Mouse (Mus musculus) small intestine, adult 2 months (tissue): ENCODE results near the gene Ldlr. TPM values are rescaled to one million over a fixed set of nuclear protein-coding genes. Genes with fewer than 3 reads are reported as not detected.
A peak's percentile ranks its signal among the peaks of the same experiment; 100 is the strongest.
"Not testable (repeated sequence)": the region's sequence is repeated elsewhere in the genome, so short reads cannot be mapped to it uniquely, and the experiment has no call there.

ENCODE experiments used
- H3K27ac ChIP-seq: fragments of 200-500 bp; 2 replicates; pipeline ENCODE4 v1.5.1; 2012; ENCODE audit warnings: low read depth, low read length, control low read depth, inconsistent platforms; ENCODE audit not compliant: insufficient read depth
- H3K27me3 ChIP-seq: fragments of 200-500 bp; 2 replicates; pipeline ENCODE4 v1.6.1; 2012; ENCODE audit warnings: mild to moderate bottlenecking, moderate library complexity, low read length, inconsistent platforms; ENCODE audit not compliant: control insufficient read depth, insufficient read depth
- H3K36me3 ChIP-seq: fragments of 200-500 bp; 2 replicates; pipeline ENCODE4 v1.6.1; 2012; ENCODE audit warnings: mild to moderate bottlenecking, low read length, control low read depth, inconsistent platforms; ENCODE audit not compliant: control insufficient read depth, insufficient read depth
- H3K4me1 ChIP-seq: fragments of 200-500 bp; 2 replicates; pipeline ENCODE4 v1.6.1; 2012; ENCODE audit warnings: low read length, inconsistent platforms, mixed read lengths; ENCODE audit not compliant: control insufficient read depth, insufficient read depth, insufficient read length
- H3K4me3 ChIP-seq: fragments of 200-500 bp; 2 replicates; pipeline ENCODE4 v1.5.1; 2012; ENCODE audit warnings: low read depth, mild to moderate bottlenecking, control low read depth, inconsistent platforms, low read length, moderate library complexity
- CTCF ChIP-seq: fragments of 200-500 bp; IDR thresholded peaks from 2 replicates; pipeline ENCODE4 v1.5.1; 2012; ENCODE audit warnings: low read depth, mild to moderate bottlenecking, control low read depth, inconsistent platforms, low read length, moderate library complexity, mixed read lengths; ENCODE audit not compliant: insufficient replicate concordance, insufficient read length; ENCODE audit errors: extremely low read depth
- POLR2A ChIP-seq: fragments of 200-500 bp; IDR thresholded peaks from 2 replicates; pipeline ENCODE4 v1.6.1; 2012; ENCODE audit warnings: low read depth, mild to moderate bottlenecking, control low read depth, inconsistent platforms, low read length, moderate library complexity
- WGBS: fragments of 180-500 bp; shearing (Covaris S2); methylation state at CpG from one replicate; pipeline ENCODE4 v1.1.7; 2018; 5-methylcytosine and 5-hydroxymethylcytosine counted together
- polyA plus RNA-seq: library from polyadenylated mRNA; depleted of rRNA; stranded (reverse); fragments of >200 nt; gene quantifications from 2 replicates; pipeline ENCODE4 v1.2.3, GENCODE M21; 2012

Ldlr gene
- polyA plus RNA-seq, 1 experiment = 58.9 TPM

DNA sequence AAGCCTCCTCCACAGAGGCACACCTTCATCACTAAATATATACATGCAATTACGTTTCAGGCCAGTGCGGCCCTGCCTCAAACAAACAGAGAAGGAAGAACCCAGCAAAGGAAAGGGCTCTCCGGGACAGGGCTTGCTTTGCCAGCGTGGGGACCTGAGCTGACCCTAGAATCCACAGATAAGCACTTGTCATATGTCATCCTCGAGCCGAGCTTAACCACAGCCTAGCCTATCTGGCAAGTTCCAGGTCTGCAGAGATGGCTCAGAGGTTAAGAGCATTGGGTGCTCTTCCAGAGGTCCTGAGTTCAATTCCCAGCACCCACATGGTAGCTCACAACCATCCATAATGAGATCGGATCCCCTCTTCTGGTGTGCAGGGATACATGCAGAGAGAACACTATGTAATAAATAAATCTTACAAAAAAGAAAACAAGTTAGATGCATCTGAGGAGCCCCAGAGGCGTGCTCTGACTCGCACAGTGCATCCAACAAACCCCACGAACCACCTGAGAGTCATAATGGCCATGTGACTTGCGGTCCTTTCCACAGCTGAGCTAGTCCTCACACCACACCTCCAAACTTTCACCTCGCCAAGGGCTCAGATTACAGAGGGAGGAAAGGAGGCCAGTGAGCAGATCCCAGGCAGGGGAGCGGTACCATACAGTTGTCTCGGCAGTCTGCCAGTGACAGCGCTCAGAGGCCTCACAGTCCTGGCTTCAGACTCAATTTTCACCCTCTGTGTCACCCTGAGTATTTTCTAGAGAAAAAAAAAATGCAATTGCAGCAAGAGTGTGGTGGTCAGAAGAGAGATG lies 58.6 kb downstream of the Ldlr start:
- Histone ChIP-seq H3K27me3 (no peaks in the 10 kb centered on the region), H3K36me3 (no peaks in the 10 kb centered on the region), H3K27ac (no peak overlapping the region), H3K4me3 (no peak overlapping the region), H3K4me1 (peaks cover 6% of the 10 kb centered on the region; the same call in 1 of the 2 replicates)
- TF ChIP-seq POLR2A (no peak), CTCF (no peak)
- 70% methylated on average over 15 of the region's 15 CpGs for WGBS

DNA sequence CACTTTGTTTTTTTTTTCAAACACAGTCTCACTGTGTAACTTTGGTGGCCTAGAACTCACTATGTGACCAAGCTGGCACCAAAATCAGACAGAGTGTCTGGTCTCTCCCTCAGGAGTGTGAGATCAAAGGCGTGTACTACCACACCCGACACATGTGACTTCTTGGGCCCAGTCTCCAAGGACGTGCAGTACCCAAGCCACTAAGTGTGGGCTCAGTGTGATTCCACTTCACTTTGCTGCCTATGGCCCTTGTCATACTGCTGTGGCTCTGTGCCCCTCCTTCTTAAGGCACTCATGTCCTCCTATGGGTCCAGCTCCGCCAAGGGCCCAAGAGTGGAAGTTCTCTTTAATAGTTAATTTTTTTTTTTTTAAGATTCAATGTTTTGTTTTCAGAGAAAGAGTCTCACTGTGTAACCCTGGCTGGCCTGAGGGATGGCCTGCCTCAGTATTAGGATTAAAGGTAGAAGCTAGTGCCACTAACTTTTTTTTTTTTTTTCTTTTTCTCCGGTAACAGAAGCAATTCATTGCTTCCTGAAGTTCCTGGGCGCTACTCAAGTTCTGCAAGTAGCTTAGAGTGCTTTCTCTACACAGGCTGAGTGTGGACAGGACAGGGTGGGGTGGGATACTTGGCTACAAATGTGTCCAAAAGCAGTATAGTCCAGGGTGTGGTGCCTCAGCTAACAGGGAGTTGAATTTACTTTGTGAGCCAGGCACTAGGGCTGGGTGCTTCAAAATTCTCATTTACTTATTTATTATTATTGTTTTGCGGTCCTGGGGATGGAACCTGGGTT lies 61.4 kb downstream of the Ldlr start:
- no peak overlapping the region for H3K4me3 ChIP-seq
- no peak overlapping the region for H3K27ac ChIP-seq
- 51% methylated on average over 7 of the region's 7 CpGs for WGBS
- H3K27me3 ChIP-seq = no peaks in the 10 kb centered on the region
- no peak for TF ChIP-seq POLR2A
- no peak for TF ChIP-seq CTCF
- H3K4me1 ChIP-seq = no peaks in the 10 kb centered on the region
- no peaks in the 10 kb centered on the region for H3K36me3 ChIP-seq

DNA sequence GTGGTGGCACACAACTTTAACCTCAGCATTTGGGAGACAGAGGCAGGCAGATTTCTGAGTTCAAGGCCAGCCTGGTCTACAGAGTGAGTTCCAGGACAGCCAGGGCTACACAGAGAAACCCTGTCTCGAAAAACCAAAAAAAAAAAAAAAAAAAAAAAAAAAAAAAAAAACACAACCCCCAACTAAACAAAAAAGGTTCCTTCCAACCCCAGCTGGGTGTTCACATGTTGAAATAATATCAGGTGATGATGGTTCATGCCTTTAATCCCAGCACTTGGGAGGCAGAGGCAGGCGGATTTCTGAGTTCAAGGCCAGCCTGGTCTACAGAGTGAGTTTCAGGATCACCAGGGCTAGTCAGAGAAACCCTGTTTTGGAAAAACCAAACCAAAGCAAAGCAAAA lies 63.0 kb downstream of the Ldlr start:
- H3K27me3 ChIP-seq, H3K4me3 ChIP-seq: not testable (repeated sequence)

DNA sequence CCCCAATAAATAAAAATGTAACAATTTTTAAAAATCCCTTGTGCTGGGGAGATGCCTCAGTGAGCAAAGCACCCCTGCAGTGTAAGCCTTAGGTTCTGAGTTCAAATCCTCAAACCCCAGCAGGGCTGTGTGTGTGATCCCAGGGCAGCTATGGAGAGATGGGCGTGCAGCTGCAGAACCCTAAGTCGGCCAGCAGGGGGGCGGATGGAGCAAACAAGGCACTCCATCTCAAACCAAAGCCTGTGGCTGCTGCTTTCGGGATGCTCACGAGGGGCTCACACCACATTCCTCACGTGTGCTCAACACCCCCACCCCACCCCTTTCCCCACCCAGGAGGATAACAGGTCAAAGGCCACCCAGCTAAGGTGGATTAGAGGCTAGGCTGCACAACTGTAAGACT lies 63.6 kb downstream of the Ldlr start:
- TF ChIP-seq CTCF = peak; percentile 73
- TF ChIP-seq POLR2A = no peak
- Histone ChIP-seq H3K4me3 (no peak overlapping the region), H3K27ac (no peak overlapping the region), H3K27me3 (no peaks in the 10 kb centered on the region), H3K4me1 (no peaks in the 10 kb centered on the region), H3K36me3 (no peaks in the 10 kb centered on the region)
- 13% methylated on average over 6 of the region's 6 CpGs for WGBS

More for the DNA sequence above, 63.0 kb downstream of the Ldlr start:
- WGBS = 71% methylated on average over 2 of the region's 2 CpGs
- H3K4me1 ChIP-seq, H3K27ac ChIP-seq, H3K36me3 ChIP-seq: not testable (repeated sequence)

DNA sequence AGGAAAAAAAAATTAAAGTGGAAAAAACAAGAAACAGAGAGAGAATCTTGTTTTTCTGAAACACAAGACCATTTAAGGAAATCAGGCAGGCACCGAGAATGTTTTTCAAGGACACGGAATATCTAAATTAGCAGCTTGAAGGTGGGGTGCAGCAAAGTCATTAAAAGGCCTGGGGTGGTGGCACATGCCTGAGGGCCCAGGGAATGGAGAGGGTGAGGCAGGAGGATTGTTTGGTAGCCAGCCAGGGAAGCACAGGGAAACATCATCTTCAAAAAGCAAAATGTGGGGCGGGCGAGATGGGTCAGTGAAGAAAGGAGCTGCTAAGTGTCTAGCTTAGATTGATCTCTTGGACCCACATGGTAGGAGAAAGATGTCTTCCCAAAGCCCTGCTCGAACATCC lies 64.4 kb downstream of the Ldlr start:
- TF ChIP-seq CTCF (no peak), POLR2A (no peak)

DNA sequence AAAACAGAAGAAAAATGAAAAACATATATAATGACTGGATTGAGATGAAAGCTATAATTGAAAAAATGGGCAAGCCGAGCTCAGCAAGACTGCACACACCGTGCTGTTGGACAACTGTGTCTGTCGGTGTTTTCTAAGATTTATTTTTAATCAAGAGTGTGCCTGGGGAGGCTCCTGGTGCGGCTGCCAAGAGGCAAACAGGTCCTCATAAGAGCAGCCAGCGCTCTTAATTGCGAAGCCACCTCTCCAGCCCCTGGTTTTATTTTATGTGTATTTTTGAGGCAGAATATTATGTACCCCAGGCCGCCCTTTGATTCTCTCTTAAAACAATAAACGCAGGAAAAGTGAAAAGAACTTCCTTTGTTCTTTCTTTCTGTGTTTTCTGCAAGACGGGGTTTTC lies 65.0 kb downstream of the Ldlr start:
- TF ChIP-seq CTCF (no peak), POLR2A (no peak)
- H3K27ac ChIP-seq = no peak overlapping the region
- WGBS = 81% methylated on average over 9 of the region's 9 CpGs
- no peaks in the 10 kb centered on the region for H3K36me3 ChIP-seq
- peaks cover 4% of the 10 kb centered on the region for H3K4me1 ChIP-seq
- no peak overlapping the region for H3K4me3 ChIP-seq
- no peaks in the 10 kb centered on the region for H3K27me3 ChIP-seq

More for the DNA sequence above, 64.4 kb downstream of the Ldlr start:
- 74% methylated on average over 5 of the region's 5 CpGs for WGBS
- peaks cover 2% of the 10 kb centered on the region for H3K4me1 ChIP-seq
- H3K36me3 ChIP-seq = no peaks in the 10 kb centered on the region
- H3K27ac ChIP-seq = peak overlapping the region; percentile 12; the same call in 1 of the 2 replicates
- no peak overlapping the region for H3K4me3 ChIP-seq
- no peaks in the 10 kb centered on the region for H3K27me3 ChIP-seq

DNA sequence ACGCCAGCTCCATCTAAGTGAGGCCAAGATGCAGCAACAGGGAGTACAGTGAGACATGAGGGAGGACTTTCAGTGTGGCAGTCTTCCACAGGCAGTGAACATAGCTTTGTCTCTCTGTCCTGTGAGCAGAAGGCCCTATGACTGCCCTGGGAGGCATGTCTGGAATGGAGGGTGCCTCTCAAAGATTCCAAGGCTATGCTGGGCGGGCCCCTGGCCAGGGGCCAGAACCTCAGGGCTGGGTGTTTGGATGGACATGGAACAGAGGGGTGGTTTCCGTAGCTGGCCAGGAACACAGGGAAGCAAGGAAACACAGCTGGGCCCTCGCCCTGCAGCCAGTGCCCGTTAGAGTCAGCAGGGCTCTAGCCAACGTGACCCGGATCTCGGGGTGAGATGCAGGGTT lies 68.6 kb downstream of the Ldlr start:
- TF ChIP-seq POLR2A = no peak
- TF ChIP-seq CTCF = no peak
- Histone ChIP-seq H3K27me3 (no peaks in the 10 kb centered on the region), H3K27ac (peak overlapping the region; percentile 37), H3K4me1 (peaks cover 6% of the 10 kb centered on the region), H3K4me3 (no peak overlapping the region), H3K36me3 (peaks cover 7% of the 10 kb centered on the region; the same call in 1 of the 2 replicates)
- WGBS = 48% methylated on average over 8 of the region's 8 CpGs
